Mouse (Mus musculus) liver, adult 2 months (tissue): ENCODE results near the gene Prrx2. TPM values are rescaled to one million over a fixed set of nuclear protein-coding genes. Genes with fewer than 3 reads are reported as not detected.

Experiments used
- DNase-seq: peaks from one replicate; pipeline ENCODE4 v3.0.0-alpha.2; 2011; ENCODE audit warnings: low read depth, low spot score; ENCODE audit errors: extremely low read depth
- H3K27ac ChIP-seq: fragments of 200-500 bp; replicated peaks from 2 replicates; pipeline ENCODE4 v1.5.1; 2012; ENCODE audit warnings: low read depth, mild to moderate bottlenecking, control low read depth, inconsistent platforms, low read length; ENCODE audit not compliant: insufficient read depth
- H3K27me3 ChIP-seq: fragments of 200-500 bp; 2 replicates; pipeline ENCODE4 v1.6.1; 2012; ENCODE audit warnings: mild to moderate bottlenecking, moderate library complexity, low read length, inconsistent platforms; ENCODE audit not compliant: control insufficient read depth, insufficient read depth
- H3K36me3 ChIP-seq: fragments of 200-500 bp; 2 replicates; pipeline ENCODE4 v1.6.1; 2012; ENCODE audit warnings: low read length, inconsistent platforms; ENCODE audit not compliant: control insufficient read depth, insufficient read depth
- H3K4me1 ChIP-seq: fragments of 200-500 bp; 2 replicates; pipeline ENCODE4 v1.6.1; 2011; ENCODE audit warnings: low read length; ENCODE audit not compliant: control insufficient read depth, insufficient read depth
- H3K4me3 ChIP-seq: fragments of 200-500 bp; 2 replicates; pipeline ENCODE4 v1.5.1; 2011; ENCODE audit warnings: low read depth, mild to moderate bottlenecking, control low read depth, low read length, moderate library complexity; ENCODE audit not compliant: insufficient read depth
- H3K79me2 ChIP-seq: fragments of 200-500 bp; 2 replicates; pipeline ENCODE4 v1.6.1; 2012; ENCODE audit warnings: inconsistent platforms, mild to moderate bottlenecking, low read length, moderate library complexity; ENCODE audit not compliant: control insufficient read depth, insufficient read depth
- H3K9ac ChIP-seq: fragments of 200-500 bp; 2 replicates; pipeline ENCODE4 v1.6.1; 2012; ENCODE audit warnings: low read depth, mild to moderate bottlenecking, control low read depth, inconsistent platforms, low read length
- CTCF ChIP-seq: fragments of 200-500 bp; IDR thresholded peaks from 2 replicates; pipeline ENCODE4 v1.5.1; 2011; ENCODE audit warnings: low read depth, low read length, control low read depth
- POLR2A ChIP-seq: fragments of 200-500 bp; IDR thresholded peaks from 2 replicates; pipeline ENCODE4 v1.6.1; 2011; ENCODE audit warnings: low read length, control low read depth; ENCODE audit not compliant: insufficient read depth; ENCODE audit errors: extremely low read depth
- WGBS: fragments of 180-500 bp; shearing (Covaris S2); methylation state at CpG from one replicate; pipeline ENCODE4 v1.1.7; 2018; 5-methylcytosine and 5-hydroxymethylcytosine counted together
- polyA plus RNA-seq: library from polyadenylated mRNA; depleted of rRNA; stranded (reverse); fragments of >200 nt; gene quantifications from 2 replicates; pipeline ENCODE4 v1.2.3, GENCODE M21; 2012
- total RNA-seq: library from RNA; depleted of rRNA; stranded (reverse); fragments of >200 nt; gene quantifications from 2 replicates; pipeline ENCODE4 v1.2.3, GENCODE M21; 2014

Gene Prrx2
- total and polyA plus RNA-seq, 2 experiments = not detected

DNA sequence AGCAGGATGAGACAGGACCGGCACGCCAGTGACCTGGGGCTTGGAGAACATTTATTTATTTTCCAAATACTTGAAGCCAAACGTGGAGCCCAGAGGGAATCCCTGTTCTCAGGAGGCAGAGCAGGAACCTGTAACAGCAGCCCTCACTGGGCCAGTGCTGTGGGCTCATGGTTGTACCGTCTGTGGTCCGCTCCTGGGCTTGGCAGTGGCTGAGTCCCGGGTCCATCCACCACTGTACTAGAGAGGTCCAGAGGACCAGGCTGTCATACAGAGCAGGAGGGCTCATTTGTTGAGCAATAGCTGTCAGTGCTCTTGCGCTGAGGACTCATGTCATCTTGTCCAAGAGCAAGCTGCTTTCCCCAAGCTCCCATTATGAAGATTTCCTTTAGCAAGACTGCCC lies 40.3 kb downstream of the Prrx2 start:
- 73% methylated on average over 7 of the region's 7 CpGs for WGBS

GRCm38 (mm10) chr2:30875621-30876432 lies 41.1 kb downstream of the Prrx2 start:
- no peak overlapping the region for H3K9ac ChIP-seq
- no peaks in the 10 kb centered on the region for H3K36me3 ChIP-seq
- H3K4me3 ChIP-seq = no peak overlapping the region
- H3K27me3 ChIP-seq = no peaks in the 10 kb centered on the region
- no peak for DNase-seq
- H3K4me1 ChIP-seq = no peaks in the 10 kb centered on the region
- TF ChIP-seq POLR2A (no peak), CTCF (no peak)
- WGBS = 68% methylated on average over 11 of the region's 11 CpGs
- no peaks in the 10 kb centered on the region for H3K79me2 ChIP-seq
- H3K27ac ChIP-seq = no peak overlapping the region

More for the DNA sequence above, 40.3 kb downstream of the Prrx2 start:
- Histone ChIP-seq H3K36me3 (no peaks in the 10 kb centered on the region), H3K9ac (no peak overlapping the region), H3K27ac (no peak overlapping the region), H3K4me1 (no peaks in the 10 kb centered on the region), H3K27me3 (no peaks in the 10 kb centered on the region), H3K4me3 (no peak overlapping the region), H3K79me2 (no peaks in the 10 kb centered on the region)
- no peak for DNase-seq
- no peak for TF ChIP-seq CTCF
- TF ChIP-seq POLR2A = no peak

DNA sequence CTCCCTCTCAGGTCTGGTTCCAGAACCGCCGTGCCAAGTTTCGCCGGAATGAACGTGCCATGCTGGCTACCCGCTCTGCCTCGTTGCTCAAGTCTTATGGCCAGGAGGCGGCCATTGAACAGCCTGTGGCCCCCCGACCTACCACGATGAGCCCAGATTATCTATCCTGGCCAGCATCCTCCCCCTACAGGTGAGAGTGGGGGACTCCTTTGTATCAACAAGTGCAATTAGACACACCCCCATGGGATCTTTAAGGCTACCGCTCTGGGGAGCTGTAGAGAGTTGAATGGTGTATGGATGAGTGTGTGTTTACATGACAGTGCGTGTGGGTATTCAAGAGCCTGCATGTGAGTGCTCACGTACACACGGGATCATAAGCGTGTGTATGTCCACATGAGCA lies 44.7 kb downstream of the Prrx2 start:
- no peak for DNase-seq
- H3K4me1 ChIP-seq = no peaks in the 10 kb centered on the region
- WGBS = 88% methylated on average over 15 of the region's 15 CpGs
- no peaks in the 10 kb centered on the region for H3K36me3 ChIP-seq
- no peaks in the 10 kb centered on the region for H3K79me2 ChIP-seq
- no peak overlapping the region for H3K9ac ChIP-seq
- H3K4me3 ChIP-seq = no peak overlapping the region
- no peak overlapping the region for H3K27ac ChIP-seq
- H3K27me3 ChIP-seq = no peaks in the 10 kb centered on the region
- TF ChIP-seq CTCF (no peak), POLR2A (no peak)

DNA sequence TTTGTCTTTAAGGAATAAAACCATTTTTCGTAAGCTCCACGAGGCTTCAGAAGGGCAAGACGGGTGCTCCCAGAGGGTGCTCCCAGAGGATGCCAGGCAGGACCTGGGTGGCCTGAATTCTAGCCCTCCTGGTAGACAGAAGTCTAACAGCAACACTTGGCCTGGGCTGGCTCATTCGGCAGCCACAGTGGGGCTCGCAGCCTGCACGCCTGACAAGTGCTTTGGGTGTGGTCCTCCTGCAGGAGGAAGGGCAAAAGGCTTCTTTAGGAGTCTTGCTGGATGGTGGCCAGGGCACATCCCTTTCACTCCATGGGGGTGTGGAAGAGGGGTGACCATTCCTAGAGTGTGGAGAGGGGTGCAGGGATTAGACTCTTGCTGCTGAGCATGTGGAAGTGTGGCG lies 46.4 kb downstream of the Prrx2 start:
- TF ChIP-seq CTCF = no peak
- TF ChIP-seq POLR2A = no peak
- Histone ChIP-seq H3K4me3 (no peak overlapping the region), H3K4me1 (no peaks in the 10 kb centered on the region), H3K9ac (no peak overlapping the region), H3K27me3 (no peaks in the 10 kb centered on the region), H3K79me2 (no peaks in the 10 kb centered on the region), H3K36me3 (no peaks in the 10 kb centered on the region), H3K27ac (no peak overlapping the region)
- DNase-seq = no peak
- 91% methylated on average over 7 of the region's 7 CpGs for WGBS

DNA sequence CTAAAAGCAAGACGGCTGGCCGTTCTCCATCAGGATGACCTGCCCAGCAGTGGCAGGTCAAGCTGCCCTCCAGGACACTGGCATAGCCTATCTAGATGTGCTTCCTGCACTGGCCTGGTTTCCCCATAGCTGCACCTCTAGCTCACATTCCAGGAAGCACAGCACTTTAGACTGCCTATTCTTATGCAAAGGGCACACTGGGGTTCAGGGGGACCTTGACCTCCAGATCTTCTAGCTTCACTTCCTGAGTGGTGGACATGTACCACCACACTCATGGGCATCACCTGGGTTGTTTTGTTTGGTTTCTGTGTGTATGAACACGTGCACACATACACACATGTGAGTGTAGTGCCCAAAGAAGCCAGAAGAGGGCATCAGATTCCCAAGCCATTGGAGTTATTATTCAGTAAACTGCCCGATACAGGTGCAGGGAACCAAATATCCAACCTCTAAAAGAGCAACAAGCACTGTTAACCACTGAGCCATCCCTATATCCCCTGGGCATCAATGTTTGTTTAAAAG lies 50.1 kb downstream of the Prrx2 start:
- Histone ChIP-seq H3K27me3 (no peaks in the 10 kb centered on the region), H3K27ac (no peak overlapping the region), H3K4me1 (no peaks in the 10 kb centered on the region), H3K4me3 (no peak overlapping the region), H3K9ac (no peak overlapping the region), H3K79me2 (no peaks in the 10 kb centered on the region), H3K36me3 (no peaks in the 10 kb centered on the region)
- no peak for DNase-seq
- WGBS = over 99% methylated on average over 4 of the region's 4 CpGs
- TF ChIP-seq POLR2A (no peak), CTCF (no peak)

DNA sequence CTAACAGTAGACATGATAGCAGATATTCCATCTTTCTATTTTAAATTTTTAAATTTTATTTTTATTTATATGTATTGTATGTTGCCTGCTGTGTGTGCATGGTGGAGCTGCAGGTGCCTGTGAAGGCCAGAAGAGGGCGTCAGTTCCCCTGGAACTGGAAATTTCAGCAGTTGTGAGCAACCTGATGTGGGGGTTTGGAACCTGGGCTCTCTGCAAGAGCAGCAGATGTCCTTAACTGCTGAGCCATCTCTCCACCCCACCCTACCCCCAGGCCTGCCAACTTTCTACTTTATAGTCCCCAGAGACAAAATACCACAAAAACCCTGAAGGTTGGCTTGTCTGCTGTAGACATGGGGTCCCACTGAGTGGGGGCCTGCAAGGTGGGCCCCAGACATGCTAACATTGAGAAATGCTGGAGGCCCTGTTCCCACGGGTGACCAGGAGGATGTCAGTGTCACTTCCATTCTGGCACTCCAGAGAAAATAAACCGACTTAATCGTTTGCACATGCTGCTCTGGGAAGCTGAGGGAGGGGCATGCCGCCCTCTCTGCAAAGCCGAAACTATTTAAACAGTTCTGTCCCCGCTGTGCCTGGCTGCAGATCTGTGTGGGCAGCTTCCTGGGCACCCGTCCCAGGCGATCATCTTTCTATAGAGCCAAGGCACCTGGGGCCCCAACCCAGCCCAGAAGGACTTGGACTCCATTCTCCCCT lies 50.8 kb downstream of the Prrx2 start:
- H3K4me3 ChIP-seq = no peak overlapping the region
- TF ChIP-seq POLR2A (no peak), CTCF (no peak)
- H3K4me1 ChIP-seq = no peaks in the 10 kb centered on the region
- H3K79me2 ChIP-seq = no peaks in the 10 kb centered on the region
- no peak overlapping the region for H3K27ac ChIP-seq
- no peaks in the 10 kb centered on the region for H3K27me3 ChIP-seq
- WGBS = 17% methylated on average over 9 of the region's 9 CpGs
- no peak for DNase-seq
- no peaks in the 10 kb centered on the region for H3K36me3 ChIP-seq
- no peak overlapping the region for H3K9ac ChIP-seq
